Mouse (Mus musculus) midbrain, embryonic 14.5 days (tissue): ENCODE measurements at regions not wholly inside any gene's neighbourhood (a gene's known extent, or its start where the extent isn't known, plus 50 kb on each side); places are given as distances from the start of the nearest gene placed in this dataset.

Source experiments
- ATAC-seq: fragments of 200-750 bp; cut with Nextera tagmentation; 2 replicates; pipeline ENCODE4 v1.8.0; 2017; ENCODE audit warnings: moderate number of reproducible peaks, moderate library complexity; ENCODE audit not compliant: low FRiP score, low TSS enrichment
- DNase-seq: peaks from one replicate; pipeline ENCODE4 v3.0.0-alpha.2; 2015
- H3K27ac ChIP-seq: fragments of 300-500 bp; sonication (generic); replicated peaks from 2 replicates; pipeline ENCODE4 v1.5.1; 2014; ENCODE audit warnings: mild to moderate bottlenecking, low read depth, low read length, moderate library complexity
- H3K27me3 ChIP-seq: fragments of 300-500 bp; sonication (generic); 2 replicates; pipeline ENCODE4 v1.6.1; 2014; ENCODE audit warnings: low read length, control low read depth, mixed read lengths; ENCODE audit not compliant: control insufficient read depth, insufficient read depth
- H3K36me3 ChIP-seq: fragments of 300-500 bp; sonication (generic); 2 replicates; pipeline ENCODE4 v1.6.1; 2014; ENCODE audit warnings: low read length, control low read depth; ENCODE audit not compliant: control insufficient read depth, insufficient read depth
- H3K4me1 ChIP-seq: fragments of 300-500 bp; sonication (generic); 2 replicates; pipeline ENCODE4 v1.6.1; 2014; ENCODE audit warnings: mild to moderate bottlenecking, antibody characterized with exemption, low read length, control low read depth; ENCODE audit not compliant: control insufficient read depth, insufficient read depth
- H3K4me2 ChIP-seq: fragments of 300-500 bp; sonication (generic); 2 replicates; pipeline ENCODE4 v1.6.1; 2014; ENCODE audit warnings: mild to moderate bottlenecking, low read length, moderate library complexity
- H3K4me3 ChIP-seq: fragments of 300-500 bp; sonication (generic); replicated peaks from 2 replicates; pipeline ENCODE4 v1.5.1; 2014; ENCODE audit warnings: low read depth, low read length
- H3K9ac ChIP-seq: fragments of 300-500 bp; sonication (generic); replicated peaks from 2 replicates; pipeline ENCODE4 v1.6.1; 2014; ENCODE audit warnings: mild to moderate bottlenecking, low read length, moderate library complexity
- H3K9me3 ChIP-seq: fragments of 300-500 bp; sonication (generic); 2 replicates; pipeline ENCODE4 v1.6.1; 2016; ENCODE audit warnings: low read length, control low read depth, mixed read lengths; ENCODE audit not compliant: control insufficient read depth
- WGBS: fragments of 180-500 bp; shearing (Covaris S2); extraction: QIAGEN DNeasy Blood & Tissue Kit; methylation state at CpG from one replicate; pipeline ENCODE4 v1.1.7; 2014; 5-methylcytosine and 5-hydroxymethylcytosine counted together

DNA sequence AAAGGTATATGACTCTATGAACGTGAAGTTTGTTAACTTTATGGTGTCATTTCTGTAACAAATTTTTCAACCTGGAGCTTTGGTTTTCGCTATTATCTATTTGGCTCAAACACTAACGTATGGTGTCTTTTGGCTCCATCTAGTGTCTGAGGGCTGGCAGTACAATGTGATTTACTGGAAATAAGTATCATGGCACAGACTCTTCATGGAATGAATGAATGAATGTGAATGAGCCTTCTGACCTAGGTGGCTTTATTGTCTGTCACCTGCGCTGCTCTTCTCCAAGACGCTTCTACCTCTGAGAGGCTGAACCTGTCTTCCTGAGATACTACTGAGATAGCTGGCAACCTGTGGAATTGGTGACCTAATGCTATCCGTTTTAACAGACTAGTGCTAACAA lies 87.1 kb downstream of the Gm9733 start:
- WGBS = 25% methylated on average over 6 of the region's 6 CpGs
- ATAC-seq = peak; percentile 43; the same call in 1 of the 2 replicates
- peak; percentile 88 for DNase-seq
- Histone ChIP-seq H3K4me3 (no peak overlapping the region), H3K9ac (no peak overlapping the region), H3K9me3 (no peaks in the 10 kb centered on the region), H3K4me2 (no peak overlapping the region), H3K36me3 (no peaks in the 10 kb centered on the region), H3K27me3 (no peaks in the 10 kb centered on the region), H3K27ac (no peak overlapping the region), H3K4me1 (no peaks in the 10 kb centered on the region)
